In the genomic region with DNA sequence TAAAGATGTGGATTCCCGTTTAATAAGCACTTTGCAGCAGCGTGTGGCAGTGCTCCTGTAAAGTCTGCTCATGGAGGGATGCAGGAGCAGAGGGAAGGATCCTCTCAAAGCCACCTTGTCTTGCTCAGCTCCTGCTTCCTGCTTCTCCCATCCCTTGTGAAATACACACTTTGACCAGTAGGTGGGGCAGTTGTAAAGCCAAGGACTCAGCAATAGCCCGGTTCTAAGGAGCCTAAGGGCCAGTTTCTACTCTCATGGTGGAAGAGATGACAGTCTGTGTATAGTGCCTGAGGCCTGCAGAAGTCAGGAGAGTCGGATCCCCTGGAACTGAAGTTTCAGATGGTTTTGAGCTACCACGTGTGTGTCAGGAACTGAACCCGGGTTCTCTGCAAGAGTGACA, we compare ENCODE assay signal across 8 mouse cellular contexts.
DNase-seq lines count a peak whose midpoint lies in the region; ATAC-seq and TF ChIP-seq lines count a peak whose summit lies in the region.
"Had no signal": no experiment of that assay in that cellular context is flagged by ENCODE, and none has a peak within 500 bp of the region (broad histone marks: within the 10 kb centered on the region; RNA-seq: fewer than 3 reads in every experiment).

No protein-coding gene starts in this region.

- H3K4me1 ChIP-seq in forebrain, embryonic 11.5 days (replicated peaks; ENCODE audit: control insufficient read depth, insufficient read depth, low read length) = no peaks in the 10 kb centered on the region
- H3K4me1 ChIP-seq in midbrain, embryonic 10.5 days = no peaks in the 10 kb centered on the region
- no peaks in the 10 kb centered on the region for H3K4me1 ChIP-seq in small intestine, adult 2 months (ENCODE audit: control insufficient read depth, insufficient read depth, insufficient read length, low read length)
- H3K4me1 ChIP-seq: liver, embryonic 15.5 days had no signal

- CTCF ChIA-PET in Patski (lab: Charles Lee) = interaction anchor here (0.7 to 1.7 kb wide), 2 partner anchors 268 to 275 kb away, joined by 4 to 5 read pairs; no protein-coding TSS in a partner anchor

- ATAC-seq in Patski = peak; percentile 76
- 0 out of 2 replicates have a peak, but pooled peaks have one; percentile 33 for ATAC-seq in forebrain, embryonic 11.5 days (replicated peaks; ENCODE audit: low FRiP score)
- peak; percentile 56 to 81 for ATAC-seq in hematopoietic stem cell, adult 5-6 weeks (replicated peaks in 1 of 2; ENCODE audit: insufficient read depth in 1 of 2, low FRiP score in 2 of 2, low TSS enrichment in 1 of 2, low read depth in 1 of 2, poor library complexity in 2 of 2, severe bottlenecking in 2 of 2)

- no peaks in the 10 kb centered on the region for H3K36me3 ChIP-seq in forebrain, embryonic 11.5 days (ENCODE audit: control insufficient read depth, insufficient read depth, low read length)
- no peaks in the 10 kb centered on the region for H3K36me3 ChIP-seq in midbrain, embryonic 10.5 days
- no peaks in the 10 kb centered on the region for H3K36me3 ChIP-seq in small intestine, adult 2 months (ENCODE audit: control insufficient read depth, insufficient read depth, low read length)
- H3K36me3 ChIP-seq: liver, embryonic 15.5 days had no signal

- H3K4me3 ChIP-seq in forebrain, embryonic 11.5 days (ENCODE audit: low read depth, low read length) = no peak overlapping the region
- H3K4me3 ChIP-seq in midbrain, embryonic 10.5 days = no peak overlapping the region
- no peak overlapping the region for H3K4me3 ChIP-seq in small intestine, adult 2 months (ENCODE audit: low read depth, low read length)
- H3K4me3 ChIP-seq: liver, embryonic 15.5 days had no signal

- no peak for DNase-seq in Patski (ENCODE audit: low read depth, low spot score)
- peak; percentile 44 for DNase-seq in c-Kit-positive CD71-negative TER-119-negative erythroid progenitor cells, embryonic 14.5 days (ENCODE audit: low read depth)
- peak; percentile 82 for DNase-seq in forebrain, embryonic 11.5 days (ENCODE audit: low spot score)
- peak; percentile 53 to 91 for DNase-seq in layer of hippocampus, postnatal 25 days (ENCODE audit: extremely low spot score in 1 of 2, low spot score in 1 of 2)
- peak; percentile 75 for DNase-seq in midbrain, embryonic 10.5 days (ENCODE audit: low spot score)

- H3K27me3 ChIP-seq in Patski = peaks cover 39% of the 10 kb centered on the region
- H3K27me3 ChIP-seq in forebrain, embryonic 11.5 days (ENCODE audit: control insufficient read depth, insufficient read depth, low read length) = no peaks in the 10 kb centered on the region
- H3K27me3 ChIP-seq in midbrain, embryonic 10.5 days (ENCODE audit: low read depth, poor library complexity, severe bottlenecking) = no peaks in the 10 kb centered on the region
- no peaks in the 10 kb centered on the region for H3K27me3 ChIP-seq in small intestine, adult 2 months (ENCODE audit: control insufficient read depth, insufficient read depth, low read length)
- H3K27me3 ChIP-seq: liver, embryonic 15.5 days had no signal

- 27% methylated on average over 6 of the region's 6 CpGs for WGBS in forebrain, embryonic 11.5 days
- 20% methylated on average over 6 of the region's 6 CpGs for WGBS in midbrain, embryonic 10.5 days
- 23% methylated on average over 6 of the region's 6 CpGs for WGBS in small intestine, adult 2 months

- TF ChIP-seq POLR2A in small intestine, adult 2 months (IDR thresholded peaks at IDR 0.05; ENCODE audit: low read depth, low read length) = no peak

- H3K4me2 ChIP-seq in forebrain, embryonic 11.5 days (ENCODE audit: low read depth, low read length, severe bottlenecking) = no peak overlapping the region
- H3K4me2 ChIP-seq: liver, embryonic 15.5 days had no signal

- POLR2A ChIA-PET in Patski (lab: Charles Lee) = no interaction called here

- peak; percentile 81 for TF ChIP-seq CTCF in Patski (IDR thresholded peaks at IDR 0.05)
- TF ChIP-seq CTCF in small intestine, adult 2 months (IDR thresholded peaks at IDR 0.05; ENCODE audit: extremely low read depth, insufficient read length, insufficient replicate concordance, low read depth, low read length) = peak; percentile 67; the same call in 1 of the 2 replicates

- no peak overlapping the region for H3K27ac ChIP-seq in forebrain, embryonic 11.5 days (ENCODE audit: low read depth, low read length)
- no peak overlapping the region for H3K27ac ChIP-seq in midbrain, embryonic 10.5 days (replicated peaks)
- H3K27ac ChIP-seq in small intestine, adult 2 months (ENCODE audit: insufficient read depth, low read depth, low read length) = no peak overlapping the region
- H3K27ac ChIP-seq: liver, embryonic 15.5 days had no signal

- in situ Hi-C loops in Patski (cut with MboI; ENCODE audit: low pct_unique_long_range_greater_than_20kb) = loop anchor here (5.0 kb wide), 1 partner anchor 274 kb away; the partner anchor contains the start of gene Drd1

- no peaks in the 10 kb centered on the region for H3K9me3 ChIP-seq in forebrain, embryonic 11.5 days (ENCODE audit: control insufficient read depth, low read length)
- no peaks in the 10 kb centered on the region for H3K9me3 ChIP-seq in midbrain, embryonic 10.5 days (replicated peaks)
- H3K9me3 ChIP-seq: liver, embryonic 15.5 days had no signal

- H3K9ac ChIP-seq in forebrain, embryonic 11.5 days (ENCODE audit: low read length) = no peak overlapping the region
- H3K9ac ChIP-seq: liver, embryonic 15.5 days had no signal
